Mouse (Mus musculus) midbrain, embryonic 12.5 days (tissue): ENCODE data around the gene Fut1. TPM values are rescaled to one million over a fixed set of nuclear protein-coding genes. Genes with fewer than 3 reads are reported as not detected.

Experiments used
- ATAC-seq: fragments of 200-750 bp; cut with Nextera tagmentation; 2 replicates; pipeline ENCODE4 v1.8.0; 2017; ENCODE audit warnings: low read depth, moderate TSS enrichment, moderate library complexity; ENCODE audit not compliant: low FRiP score
- H3K27ac ChIP-seq: fragments of 300-500 bp; sonication (generic); replicated peaks from 2 replicates; pipeline ENCODE4 v1.5.1; 2016; ENCODE audit warnings: mild to moderate bottlenecking
- H3K27me3 ChIP-seq: fragments of 300-500 bp; sonication (generic); 2 replicates; pipeline ENCODE4 v1.6.1; 2016; ENCODE audit warnings: mild to moderate bottlenecking
- H3K36me3 ChIP-seq: fragments of 300-500 bp; sonication (generic); 2 replicates; pipeline ENCODE4 v1.6.1; 2016
- H3K4me1 ChIP-seq: fragments of 300-500 bp; sonication (generic); 2 replicates; pipeline ENCODE4 v1.6.1; 2016
- H3K4me2 ChIP-seq: fragments of 300-500 bp; sonication (generic); replicated peaks from 2 replicates; pipeline ENCODE4 v1.6.1; 2016; ENCODE audit warnings: mild to moderate bottlenecking, moderate library complexity
- H3K4me3 ChIP-seq: fragments of 300-500 bp; sonication (generic); 2 replicates; pipeline ENCODE4 v1.5.1; 2016; ENCODE audit warnings: mild to moderate bottlenecking
- H3K9ac ChIP-seq: fragments of 300-500 bp; sonication (generic); replicated peaks from 2 replicates; pipeline ENCODE4 v1.6.1; 2016; ENCODE audit warnings: mild to moderate bottlenecking, moderate library complexity
- H3K9me3 ChIP-seq: fragments of 300-500 bp; sonication (generic); 2 replicates; pipeline ENCODE4 v1.6.1; 2016; ENCODE audit warnings: mild to moderate bottlenecking
- WGBS: fragments of 180-500 bp; shearing (Covaris S2); methylation state at CpG from one replicate; pipeline ENCODE4 v1.1.7; 2016; 5-methylcytosine and 5-hydroxymethylcytosine counted together
- polyA plus RNA-seq: library from polyadenylated mRNA; unstranded; fragments of >200 nt; fragmentation: Nextera tagmentation; extraction: Ambion mirVana; gene quantifications from 2 replicates; pipeline ENCODE4 v1.2.1, GENCODE M21; 2016

Fut1 gene
- polyA plus RNA-seq, 1 experiment from 2014 or later = not detected

DNA sequence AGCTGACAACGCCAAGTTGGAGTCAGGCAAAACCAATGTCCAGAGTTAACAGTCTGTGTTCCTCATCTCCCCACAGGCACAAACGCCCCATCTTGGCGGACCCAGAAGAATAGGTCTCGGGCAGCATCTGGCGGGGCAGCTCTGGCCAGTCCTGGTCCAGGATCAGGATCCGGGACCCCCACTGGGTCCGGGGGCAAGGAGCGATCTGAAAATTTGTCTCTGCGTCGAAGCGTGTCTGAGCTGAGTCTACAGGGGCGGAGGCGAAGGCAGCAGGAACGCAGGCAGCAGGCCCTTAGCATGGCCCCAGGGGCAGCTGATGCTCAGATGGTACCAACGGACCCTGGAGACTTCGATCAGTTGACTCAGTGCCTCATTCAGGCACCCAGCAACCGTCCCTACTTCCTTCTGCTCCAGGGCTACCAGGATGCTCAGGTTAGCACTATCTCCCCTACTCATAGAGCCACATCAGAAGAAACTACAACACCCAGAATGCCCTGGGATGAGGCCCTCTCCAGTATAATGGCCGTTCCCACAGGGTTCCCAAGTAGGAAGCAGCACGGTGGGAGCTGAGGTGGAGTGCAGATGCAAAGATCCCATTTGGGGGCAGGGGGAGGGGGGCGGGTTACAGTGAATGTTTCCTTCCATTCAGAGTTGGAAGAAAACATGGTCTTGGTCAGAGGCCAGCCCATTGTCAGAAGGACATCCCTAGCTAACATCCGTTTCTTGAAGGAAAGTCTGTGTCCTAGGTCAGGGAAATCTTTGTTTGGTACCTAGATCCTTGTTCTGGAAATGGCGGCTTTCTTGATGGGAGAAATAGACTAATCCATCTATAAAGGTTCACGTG is 13.2 kb downstream of the Fut1 start:
- no peak overlapping the region for H3K4me2 ChIP-seq
- no peaks in the 10 kb centered on the region for H3K9me3 ChIP-seq
- 72% methylated on average over 23 of the region's 23 CpGs for WGBS
- H3K9ac ChIP-seq = no peak overlapping the region
- peaks cover 12% of the 10 kb centered on the region; the same call in 1 of the 2 replicates for H3K4me1 ChIP-seq
- H3K4me3 ChIP-seq = no peak overlapping the region
- H3K36me3 ChIP-seq = no peaks in the 10 kb centered on the region
- peaks cover 72% of the 10 kb centered on the region for H3K27me3 ChIP-seq
- no peak overlapping the region for H3K27ac ChIP-seq
- ATAC-seq = no peak

DNA sequence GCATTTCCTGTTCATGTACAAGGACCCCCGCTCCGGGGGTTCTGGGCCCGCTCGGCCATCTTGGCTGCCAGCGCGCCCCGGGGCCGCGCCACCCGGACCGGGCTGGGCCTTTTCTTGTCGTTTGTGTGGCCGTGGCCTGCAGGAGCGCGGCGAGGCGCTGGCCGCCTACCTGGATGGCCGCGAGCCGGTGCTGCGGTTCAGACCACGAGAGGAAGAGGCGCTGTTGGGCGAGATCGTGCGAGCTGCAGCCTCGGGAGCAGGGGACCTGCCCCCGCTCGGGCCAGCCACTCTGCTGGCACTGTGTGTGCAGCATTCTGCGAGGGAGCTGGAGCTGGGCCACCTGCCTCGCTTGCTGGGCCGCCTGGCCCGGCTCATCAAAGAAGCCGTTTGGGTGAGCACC is 15.4 kb downstream of the Fut1 start:
- Histone ChIP-seq H3K36me3 (peaks cover 6% of the 10 kb centered on the region), H3K27ac (no peak overlapping the region), H3K4me2 (peak overlapping the region; percentile 47), H3K27me3 (peaks cover 59% of the 10 kb centered on the region), H3K4me1 (peaks cover 12% of the 10 kb centered on the region; the same call in 1 of the 2 replicates), H3K9me3 (no peaks in the 10 kb centered on the region), H3K4me3 (peak overlapping the region; percentile 21), H3K9ac (peak overlapping the region; percentile 49)
- ATAC-seq = no peak
- 25% methylated on average over 31 of the region's 35 CpGs for WGBS

GRCm38 (mm10) chr7:45634946-45635681 is 18.0 kb downstream of the Fut1 start:
- no peak overlapping the region for H3K4me3 ChIP-seq
- peaks cover 6% of the 10 kb centered on the region for H3K36me3 ChIP-seq
- H3K27ac ChIP-seq = no peak overlapping the region
- H3K27me3 ChIP-seq = peaks cover 40% of the 10 kb centered on the region
- H3K4me2 ChIP-seq = no peak overlapping the region
- no peak overlapping the region for H3K9ac ChIP-seq
- ATAC-seq = no peak
- H3K4me1 ChIP-seq = peaks cover 12% of the 10 kb centered on the region
- no peaks in the 10 kb centered on the region for H3K9me3 ChIP-seq
- WGBS = 92% methylated on average over 10 of the region's 11 CpGs

DNA sequence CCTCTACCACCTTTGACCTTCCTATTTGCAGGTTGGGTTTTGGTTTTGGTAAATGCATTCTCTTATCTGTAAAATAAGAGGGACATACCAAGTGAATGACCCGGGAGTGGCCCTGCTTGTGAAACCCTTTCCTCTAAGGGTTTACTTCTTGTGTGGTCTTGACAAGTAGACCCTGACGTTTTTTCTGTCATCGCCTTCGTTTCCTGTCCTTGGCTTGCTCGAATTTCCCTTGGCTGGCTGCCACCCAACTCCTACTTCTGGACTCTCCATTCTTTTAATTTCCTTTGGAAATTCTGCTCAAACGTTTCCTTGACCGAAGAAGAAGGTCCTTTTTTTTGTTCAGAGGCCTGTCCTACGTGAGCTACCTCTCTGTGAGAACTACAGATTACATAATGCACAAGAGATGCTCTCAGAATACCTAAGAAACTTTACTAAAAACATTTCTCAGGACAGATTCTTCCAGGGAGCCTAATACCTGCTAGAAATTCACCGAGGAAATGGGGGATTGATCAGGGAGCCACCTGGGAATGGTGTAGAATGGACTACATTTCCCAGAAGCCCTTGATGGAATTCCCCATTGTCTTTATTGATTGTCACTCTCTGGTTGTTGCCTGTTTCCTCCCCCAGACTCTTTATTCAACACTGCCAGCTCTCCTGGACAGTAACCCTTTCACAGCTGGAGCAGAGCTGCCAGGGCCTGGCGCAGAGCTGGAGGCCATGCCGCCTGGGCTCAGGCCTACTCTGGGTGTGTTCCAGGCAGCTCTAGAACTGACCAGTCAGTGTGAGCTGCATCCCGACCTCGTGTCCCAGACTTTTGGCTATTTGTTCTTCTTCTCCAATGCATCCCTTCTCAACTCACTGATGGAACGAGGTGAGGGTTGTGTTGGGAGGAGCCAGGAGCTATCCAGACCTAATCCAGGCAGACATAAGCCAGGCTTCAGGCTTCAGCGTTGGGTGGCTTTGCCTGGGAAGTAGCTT is 18.9 kb downstream of the Fut1 start:
- no peak for ATAC-seq
- peaks cover 12% of the 10 kb centered on the region for H3K4me1 ChIP-seq
- H3K36me3 ChIP-seq = peaks cover 6% of the 10 kb centered on the region
- H3K4me3 ChIP-seq = no peak overlapping the region
- no peaks in the 10 kb centered on the region for H3K9me3 ChIP-seq
- H3K9ac ChIP-seq = no peak overlapping the region
- H3K27me3 ChIP-seq = peaks cover 40% of the 10 kb centered on the region
- WGBS = 92% methylated on average over 15 of the region's 15 CpGs
- no peak overlapping the region for H3K27ac ChIP-seq
- no peak overlapping the region for H3K4me2 ChIP-seq

DNA sequence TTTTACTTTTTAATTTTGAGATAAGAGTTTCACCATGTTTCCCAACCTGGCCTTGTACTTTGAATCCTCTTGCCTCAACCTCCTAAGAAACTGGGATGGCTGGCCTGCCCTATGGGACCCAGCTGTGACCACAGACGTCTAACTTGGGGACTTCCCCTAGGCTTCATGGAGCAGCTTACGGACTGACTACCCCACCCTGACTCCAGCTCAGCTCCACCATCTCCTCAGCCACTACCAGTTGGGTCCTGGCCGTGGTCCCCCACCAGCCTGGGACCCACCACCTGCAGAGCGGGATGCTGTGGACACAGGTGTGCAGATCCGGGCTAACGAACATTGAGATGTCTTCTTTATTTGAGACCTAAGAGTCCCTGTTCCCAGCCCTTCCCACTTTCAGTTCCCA is 20.6 kb downstream of the Fut1 start:
- ATAC-seq = no peak
- peaks cover 23% of the 10 kb centered on the region for H3K27me3 ChIP-seq
- H3K36me3 ChIP-seq = peaks cover 6% of the 10 kb centered on the region
- H3K4me3 ChIP-seq = no peak overlapping the region
- WGBS = 91% methylated on average over 6 of the region's 6 CpGs
- H3K9ac ChIP-seq = no peak overlapping the region
- H3K9me3 ChIP-seq = no peaks in the 10 kb centered on the region
- H3K4me2 ChIP-seq = no peak overlapping the region
- no peak overlapping the region for H3K27ac ChIP-seq
- H3K4me1 ChIP-seq = peaks cover 17% of the 10 kb centered on the region

DNA sequence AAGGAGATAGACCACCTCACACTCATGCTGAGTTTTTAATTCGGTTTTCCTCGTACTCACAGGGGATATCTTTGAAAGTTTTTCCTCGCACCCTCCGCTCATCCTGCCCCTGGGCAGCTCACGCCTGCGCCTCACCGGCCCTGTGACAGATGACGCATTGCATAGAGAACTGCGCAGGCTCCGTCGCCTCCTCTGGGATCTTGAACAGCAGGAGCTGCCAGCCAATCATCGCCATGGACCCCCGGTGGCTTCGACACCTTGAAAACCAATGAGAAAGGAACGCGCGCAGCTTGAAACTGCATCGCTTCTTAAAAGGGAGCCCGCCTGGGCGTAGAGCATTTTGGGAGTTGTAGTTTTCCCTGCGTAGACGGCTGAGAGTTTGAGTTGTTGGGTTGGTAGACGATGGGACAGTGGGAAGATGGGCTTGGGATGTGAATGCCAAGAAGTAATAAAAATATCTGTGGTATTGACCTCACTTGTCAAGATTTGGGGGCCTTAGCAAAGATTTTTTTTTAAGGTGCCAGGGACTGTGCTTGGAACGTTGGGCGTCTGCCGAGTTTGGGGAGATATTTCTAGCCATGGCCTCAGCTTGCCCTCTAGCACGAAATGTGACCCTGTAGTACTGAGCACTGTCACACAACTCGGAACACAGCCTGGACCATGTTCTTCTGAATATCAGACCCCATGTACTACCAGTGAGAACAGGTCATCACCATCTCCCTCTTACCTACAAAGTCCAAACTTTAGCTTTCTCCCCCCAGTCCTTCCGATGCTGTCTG is 21.7 kb downstream of the Fut1 start:
- Histone ChIP-seq H3K27me3 (peaks cover 12% of the 10 kb centered on the region), H3K36me3 (peaks cover 6% of the 10 kb centered on the region), H3K4me1 (peaks cover 20% of the 10 kb centered on the region), H3K27ac (no peak overlapping the region), H3K9ac (no peak overlapping the region), H3K9me3 (no peaks in the 10 kb centered on the region), H3K4me2 (peak overlapping the region; percentile 38), H3K4me3 (peak overlapping the region; percentile 24; the same call in 1 of the 2 replicates)
- ATAC-seq = peak; percentile 85
- WGBS = 19% methylated on average over 29 of the region's 29 CpGs

- ATAC-seq = no peak
- H3K9ac ChIP-seq = no peak within 1 kb of the TSS
- H3K36me3 ChIP-seq = peaks cover 6% of the 10 kb centered on the region
- no peak within 1 kb of the TSS for H3K27ac ChIP-seq
- WGBS = 19% methylated on average over 19 of the region's 19 CpGs
- peaks cover 26% of the 10 kb centered on the region for H3K4me1 ChIP-seq
- H3K4me3 ChIP-seq = no peak within 1 kb of the TSS
- no peaks in the 10 kb centered on the region for H3K9me3 ChIP-seq
- peak within 1 kb of the TSS; percentile 38; the same call in 1 of the 2 replicates for H3K4me2 ChIP-seq
- peaks cover 12% of the 10 kb centered on the region for H3K27me3 ChIP-seq
Observed at GRCm38 (mm10) chr7:45639561-45640027, 22.5 kb downstream of the Fut1 start, which contains the start of gene Mamstr. Mamstr (plus strand) TSS chr7:45639977.

GRCm38 (mm10) chr7:45640191-45640957 is 23.3 kb downstream of the Fut1 start:
- Histone ChIP-seq H3K27me3 (peaks cover 16% of the 10 kb centered on the region), H3K4me2 (no peak overlapping the region), H3K9ac (no peak overlapping the region), H3K4me1 (peaks cover 30% of the 10 kb centered on the region), H3K36me3 (peaks cover 6% of the 10 kb centered on the region), H3K4me3 (no peak overlapping the region), H3K27ac (no peak overlapping the region), H3K9me3 (no peaks in the 10 kb centered on the region)
- 72% methylated on average over 19 of the region's 19 CpGs for WGBS
- ATAC-seq = no peak

DNA sequence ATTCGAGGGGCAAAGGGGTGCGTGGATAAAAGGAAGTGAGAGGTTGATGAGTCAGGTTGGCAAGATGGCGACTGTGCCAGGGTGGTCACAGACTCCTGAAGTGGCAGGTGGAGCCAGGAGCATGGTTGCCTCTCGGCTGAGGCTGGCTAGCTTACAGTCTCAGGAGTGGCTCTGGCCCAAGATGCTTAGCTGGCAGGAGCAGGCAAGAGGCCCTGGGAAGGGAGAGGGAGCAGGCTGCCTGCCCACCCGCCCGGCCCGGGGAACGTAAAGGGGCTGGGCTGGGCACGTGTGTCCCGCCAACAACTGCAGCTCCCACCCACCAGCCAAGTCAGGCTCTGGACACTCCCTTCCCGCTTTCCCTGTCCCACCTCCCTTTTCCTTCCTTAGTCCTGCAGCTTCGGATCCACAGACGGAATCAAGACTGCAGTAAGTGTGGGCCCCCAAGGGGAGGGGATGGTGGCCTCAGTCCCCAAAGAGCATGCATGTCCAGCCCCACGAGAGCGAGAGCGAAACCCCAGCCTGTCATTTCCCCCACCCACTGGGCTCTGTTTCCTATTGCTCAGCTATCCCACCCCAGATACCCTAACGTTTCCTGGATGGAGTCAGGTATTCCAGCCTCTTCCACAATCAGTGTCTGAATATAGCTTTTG is 24.4 kb downstream of the Fut1 start:
- Histone ChIP-seq H3K9me3 (no peaks in the 10 kb centered on the region), H3K9ac (no peak overlapping the region; the same call in 1 of the 2 replicates), H3K36me3 (peaks cover 1% of the 10 kb centered on the region), H3K4me3 (no peak overlapping the region), H3K4me2 (0 out of 2 replicates have a peak overlapping the region, but pooled peaks have one; percentile 1), H3K27ac (no peak overlapping the region), H3K4me1 (peaks cover 30% of the 10 kb centered on the region), H3K27me3 (peaks cover 20% of the 10 kb centered on the region)
- WGBS = 80% methylated on average over 12 of the region's 17 CpGs
- ATAC-seq = no peak

GRCm38 (mm10) chr7:45642083-45642482 is 25.0 kb downstream of the Fut1 start:
- H3K9me3 ChIP-seq = no peaks in the 10 kb centered on the region
- H3K4me3 ChIP-seq = no peak overlapping the region
- ATAC-seq = no peak
- 83% methylated on average over 5 of the region's 5 CpGs for WGBS
- H3K4me2 ChIP-seq = peak overlapping the region; percentile 77; the same call in 1 of the 2 replicates
- no peak overlapping the region; the same call in 1 of the 2 replicates for H3K9ac ChIP-seq
- H3K36me3 ChIP-seq = no peaks in the 10 kb centered on the region
- peaks cover 20% of the 10 kb centered on the region for H3K27me3 ChIP-seq
- peaks cover 30% of the 10 kb centered on the region for H3K4me1 ChIP-seq
- no peak overlapping the region; the same call in 1 of the 2 replicates for H3K27ac ChIP-seq
